Comparison of ENCODE assay signal across 9 mouse cellular contexts in genomic region chr1:152008473-152008991, GRCm38 (mm10).
DNase-seq lines count a peak whose midpoint lies in the region; ATAC-seq lines count a peak whose summit lies in the region.
"Had no signal": no experiment of that assay in that cellular context is flagged by ENCODE, and none has a peak within 500 bp of the region (broad histone marks: within the 10 kb centered on the region; RNA-seq: fewer than 3 reads in every experiment).

No protein-coding gene starts in this region.

- H3K4me3 ChIP-seq in hindbrain, embryonic 10.5 days = no peak overlapping the region
- no peak overlapping the region for H3K4me3 ChIP-seq in hindbrain, embryonic 14.5 days (replicated peaks; ENCODE audit: low read length)
- H3K4me3 ChIP-seq: heart, embryonic 13.5 days; stomach, embryonic 15.5 days had no signal

- H3K9ac ChIP-seq in hindbrain, embryonic 14.5 days = no peak overlapping the region
- H3K9ac ChIP-seq: heart, embryonic 13.5 days; stomach, embryonic 15.5 days had no signal

- H3K27me3 ChIP-seq in hindbrain, embryonic 10.5 days (ENCODE audit: insufficient read depth, poor library complexity, severe bottlenecking) = no peaks in the 10 kb centered on the region
- H3K27me3 ChIP-seq in hindbrain, embryonic 14.5 days (ENCODE audit: control insufficient read depth, insufficient read depth, low read length) = no peaks in the 10 kb centered on the region
- H3K27me3 ChIP-seq: heart, embryonic 13.5 days; stomach, embryonic 15.5 days had no signal

- H3K4me2 ChIP-seq in hindbrain, embryonic 14.5 days (replicated peaks) = no peak overlapping the region
- H3K4me2 ChIP-seq: heart, embryonic 13.5 days; stomach, embryonic 15.5 days had no signal

- H3K36me3 ChIP-seq in hindbrain, embryonic 10.5 days = peaks cover 22% of the 10 kb centered on the region
- no peaks in the 10 kb centered on the region for H3K36me3 ChIP-seq in hindbrain, embryonic 14.5 days (replicated peaks; ENCODE audit: control insufficient read depth, insufficient read depth)
- H3K36me3 ChIP-seq: stomach, embryonic 15.5 days had no signal

- WGBS in hindbrain, embryonic 10.5 days = 65% methylated on average over 8 of the region's 8 CpGs
- WGBS in hindbrain, embryonic 14.5 days = 74% methylated on average over 8 of the region's 8 CpGs

- H3K27ac ChIP-seq in hindbrain, embryonic 10.5 days = peak overlapping the region; percentile 47; the same call in 1 of the 2 replicates
- no peak overlapping the region for H3K27ac ChIP-seq in hindbrain, embryonic 14.5 days
- H3K27ac ChIP-seq: heart, embryonic 13.5 days; stomach, embryonic 15.5 days had no signal

- no peak for ATAC-seq in hindbrain, embryonic 14.5 days (ENCODE audit: low FRiP score)
- ATAC-seq in inflammation-experienced regulatory T-cells, adult 6 months = peak; percentile 72

- no peak for DNase-seq in hindbrain, embryonic 10.5 days (ENCODE audit: low spot score)
- no peak for DNase-seq in hindbrain, embryonic 14.5 days (ENCODE audit: low spot score)
- peak; percentile 23 for DNase-seq in lung, postnatal 10 days
- no peak for DNase-seq in lung, postnatal 14 days
- DNase-seq in natural killer cell, adult 2 months (ENCODE audit: low spot score in 2 of 2) = peak; percentile 76 to 87
- no peak for DNase-seq in thymus, adult 18-20 months

- peaks cover 17% of the 10 kb centered on the region for H3K4me1 ChIP-seq in hindbrain, embryonic 10.5 days (replicated peaks)
- H3K4me1 ChIP-seq in hindbrain, embryonic 14.5 days (replicated peaks; ENCODE audit: control insufficient read depth, insufficient read depth, low read length) = peaks cover 26% of the 10 kb centered on the region; the same call in 1 of the 2 replicates
- H3K4me1 ChIP-seq: stomach, embryonic 15.5 days had no signal

- no peaks in the 10 kb centered on the region for H3K9me3 ChIP-seq in hindbrain, embryonic 10.5 days
- H3K9me3 ChIP-seq in hindbrain, embryonic 14.5 days (ENCODE audit: control insufficient read depth, low read length) = no peaks in the 10 kb centered on the region
- H3K9me3 ChIP-seq: heart, embryonic 13.5 days; stomach, embryonic 15.5 days had no signal

Comparison
In these comparisons a context has a peak if more than half of its experiments do, and no peak if none do; other contexts are left out.
1. DNase-seq: peak in lung, postnatal 10 days (single experiment) and natural killer cell, adult 2 months (2 of 2); none in hindbrain, embryonic 10.5 days (single experiment), hindbrain, embryonic 14.5 days (single experiment), lung, postnatal 14 days (single experiment) and thymus, adult 18-20 months (0 of 2).